Mouse (Mus musculus): ENCODE results near the gene Tbc1d2b. TPM values are rescaled to one million over a fixed set of nuclear protein-coding genes. Genes with fewer than 3 reads are reported as not detected.

Tbc1d2b gene
- polyA plus RNA-seq, 1 experiment from 2014 or later = 5.1 TPM

- no peak for ATAC-seq
- H3K27ac ChIP-seq (ENCODE audit: low read depth, low read length) = no peak overlapping the region
- 84% methylated on average over 6 of the region's 6 CpGs for WGBS
Measured at GRCm38 (mm10) chr9:90181656-90182388, 88.8 kb downstream of the Tbc1d2b start.

GRCm38 (mm10) chr9:90179409-90179808 lies 91.2 kb downstream of the Tbc1d2b start:
- no peak overlapping the region for H3K4me3 ChIP-seq (ENCODE audit: low read length)
- H3K27ac ChIP-seq (ENCODE audit: low read depth, low read length) = no peak overlapping the region
- no peaks in the 10 kb centered on the region for H3K9me3 ChIP-seq (ENCODE audit: control insufficient read depth, low read length)
- H3K9ac ChIP-seq (ENCODE audit: low read depth, low read length) = no peak overlapping the region
- no peaks in the 10 kb centered on the region for H3K4me1 ChIP-seq (ENCODE audit: control insufficient read depth, insufficient read depth, low read depth, low read length)
- peaks cover 6% of the 10 kb centered on the region for H3K36me3 ChIP-seq (ENCODE audit: control insufficient read depth, insufficient read depth, low read length)
- WGBS = 92% methylated on average over 5 of the region's 5 CpGs
- H3K4me2 ChIP-seq (ENCODE audit: low read length) = no peak overlapping the region
- H3K27me3 ChIP-seq (replicated peaks; ENCODE audit: control insufficient read depth, insufficient read depth, low read length) = no peaks in the 10 kb centered on the region
- no peak for ATAC-seq

More at GRCm38 (mm10) chr9:90181656-90182388, 88.8 kb downstream of the Tbc1d2b start:
- Histone ChIP-seq H3K4me2 (ENCODE audit: low read length) (no peak overlapping the region), H3K4me3 (ENCODE audit: low read length) (no peak overlapping the region), H3K9me3 (ENCODE audit: control insufficient read depth, low read length) (no peaks in the 10 kb centered on the region), H3K9ac (ENCODE audit: low read depth, low read length) (no peak overlapping the region), H3K4me1 (ENCODE audit: control insufficient read depth, insufficient read depth, low read depth, low read length) (no peaks in the 10 kb centered on the region), H3K36me3 (ENCODE audit: control insufficient read depth, insufficient read depth, low read length) (peaks cover 3% of the 10 kb centered on the region; the same call in 1 of the 2 replicates), H3K27me3 (replicated peaks; ENCODE audit: control insufficient read depth, insufficient read depth, low read length) (no peaks in the 10 kb centered on the region)

GRCm38 (mm10) chr9:90173330-90173729 lies 97.3 kb downstream of the Tbc1d2b start:
- WGBS = 79% methylated on average over 3 of the region's 3 CpGs
- no peak for ATAC-seq
- H3K9ac ChIP-seq (ENCODE audit: low read depth, low read length) = no peak overlapping the region
- no peaks in the 10 kb centered on the region for H3K4me1 ChIP-seq (ENCODE audit: control insufficient read depth, insufficient read depth, low read depth, low read length)
- H3K27me3 ChIP-seq (replicated peaks; ENCODE audit: control insufficient read depth, insufficient read depth, low read length) = no peaks in the 10 kb centered on the region
- no peak overlapping the region for H3K4me2 ChIP-seq (ENCODE audit: low read length)
- H3K4me3 ChIP-seq (ENCODE audit: low read length) = no peak overlapping the region
- H3K9me3 ChIP-seq (ENCODE audit: control insufficient read depth, low read length) = no peaks in the 10 kb centered on the region
- no peak overlapping the region for H3K27ac ChIP-seq (ENCODE audit: low read depth, low read length)
- peaks cover 15% of the 10 kb centered on the region for H3K36me3 ChIP-seq (ENCODE audit: control insufficient read depth, insufficient read depth, low read length)

GRCm38 (mm10) chr9:90172528-90173321 lies 97.9 kb downstream of the Tbc1d2b start:
- Histone ChIP-seq H3K4me3 (ENCODE audit: low read length) (no peak overlapping the region), H3K27me3 (replicated peaks; ENCODE audit: control insufficient read depth, insufficient read depth, low read length) (no peaks in the 10 kb centered on the region), H3K36me3 (ENCODE audit: control insufficient read depth, insufficient read depth, low read length) (peaks cover 12% of the 10 kb centered on the region), H3K4me1 (ENCODE audit: control insufficient read depth, insufficient read depth, low read depth, low read length) (no peaks in the 10 kb centered on the region), H3K27ac (ENCODE audit: low read depth, low read length) (no peak overlapping the region), H3K4me2 (ENCODE audit: low read length) (no peak overlapping the region), H3K9ac (ENCODE audit: low read depth, low read length) (no peak overlapping the region), H3K9me3 (ENCODE audit: control insufficient read depth, low read length) (no peaks in the 10 kb centered on the region)
- ATAC-seq = no peak
- 77% methylated on average over 8 of the region's 8 CpGs for WGBS

GRCm38 (mm10) chr9:90171421-90171820 lies 99.2 kb downstream of the Tbc1d2b start:
- no peak for ATAC-seq
- Histone ChIP-seq H3K4me1 (ENCODE audit: control insufficient read depth, insufficient read depth, low read depth, low read length) (no peaks in the 10 kb centered on the region; the same call in 1 of the 2 replicates), H3K4me3 (ENCODE audit: low read length) (no peak overlapping the region), H3K27me3 (replicated peaks; ENCODE audit: control insufficient read depth, insufficient read depth, low read length) (no peaks in the 10 kb centered on the region), H3K27ac (ENCODE audit: low read depth, low read length) (no peak overlapping the region), H3K4me2 (ENCODE audit: low read length) (no peak overlapping the region), H3K36me3 (ENCODE audit: control insufficient read depth, insufficient read depth, low read length) (peaks cover 12% of the 10 kb centered on the region), H3K9ac (ENCODE audit: low read depth, low read length) (no peak overlapping the region), H3K9me3 (ENCODE audit: control insufficient read depth, low read length) (no peaks in the 10 kb centered on the region)
- WGBS = 98% methylated on average over 19 of the region's 19 CpGs

- no peak for ATAC-seq
- Histone ChIP-seq H3K27me3 (replicated peaks; ENCODE audit: control insufficient read depth, insufficient read depth, low read length) (no peaks in the 10 kb centered on the region), H3K27ac (ENCODE audit: low read depth, low read length) (no peak overlapping the region), H3K9ac (ENCODE audit: low read depth, low read length) (no peak overlapping the region), H3K9me3 (ENCODE audit: control insufficient read depth, low read length) (no peaks in the 10 kb centered on the region), H3K4me1 (ENCODE audit: control insufficient read depth, insufficient read depth, low read depth, low read length) (no peaks in the 10 kb centered on the region; the same call in 1 of the 2 replicates), H3K4me3 (ENCODE audit: low read length) (no peak overlapping the region), H3K36me3 (ENCODE audit: control insufficient read depth, insufficient read depth, low read length) (peaks cover 12% of the 10 kb centered on the region), H3K4me2 (ENCODE audit: low read length) (no peak overlapping the region)
- 61% methylated on average over 4 of the region's 4 CpGs for WGBS
Measured at GRCm38 (mm10) chr9:90169965-90170364, 100.6 kb downstream of the Tbc1d2b start.

GRCm38 (mm10) chr9:90166615-90167014 lies 104.0 kb downstream of the Tbc1d2b start:
- H3K36me3 ChIP-seq (ENCODE audit: control insufficient read depth, insufficient read depth, low read length) = peaks cover 3% of the 10 kb centered on the region
- no peak for ATAC-seq
- H3K9me3 ChIP-seq (ENCODE audit: control insufficient read depth, low read length) = no peaks in the 10 kb centered on the region
- H3K9ac ChIP-seq (ENCODE audit: low read depth, low read length) = no peak overlapping the region
- no peaks in the 10 kb centered on the region for H3K27me3 ChIP-seq (replicated peaks; ENCODE audit: control insufficient read depth, insufficient read depth, low read length)
- H3K4me2 ChIP-seq (ENCODE audit: low read length) = no peak overlapping the region
- H3K27ac ChIP-seq (ENCODE audit: low read depth, low read length) = no peak overlapping the region
- H3K4me1 ChIP-seq (ENCODE audit: control insufficient read depth, insufficient read depth, low read depth, low read length) = peaks cover 9% of the 10 kb centered on the region; the same call in 1 of the 2 replicates
- no peak overlapping the region for H3K4me3 ChIP-seq (ENCODE audit: low read length)
- 54% methylated on average over 5 of the region's 5 CpGs for WGBS

GRCm38 (mm10) chr9:90165590-90165989 lies 105.0 kb downstream of the Tbc1d2b start:
- H3K4me3 ChIP-seq (ENCODE audit: low read length) = no peak overlapping the region
- 95% methylated on average over 4 of the region's 4 CpGs for WGBS

More at GRCm38 (mm10) chr9:90165590-90165989, 105.0 kb downstream of the Tbc1d2b start:
- H3K9ac ChIP-seq (ENCODE audit: low read depth, low read length) = no peak overlapping the region
- no peaks in the 10 kb centered on the region for H3K36me3 ChIP-seq (ENCODE audit: control insufficient read depth, insufficient read depth, low read length)
- H3K4me1 ChIP-seq (ENCODE audit: control insufficient read depth, insufficient read depth, low read depth, low read length) = peaks cover 9% of the 10 kb centered on the region; the same call in 1 of the 2 replicates
- no peak overlapping the region for H3K4me2 ChIP-seq (ENCODE audit: low read length)
- no peaks in the 10 kb centered on the region for H3K9me3 ChIP-seq (ENCODE audit: control insufficient read depth, low read length)
- ATAC-seq = no peak
- no peak overlapping the region for H3K27ac ChIP-seq (ENCODE audit: low read depth, low read length)
- no peaks in the 10 kb centered on the region for H3K27me3 ChIP-seq (replicated peaks; ENCODE audit: control insufficient read depth, insufficient read depth, low read length)
